Mouse (Mus musculus) megakaryocyte, adult 5-6 weeks (primary cell): ENCODE measurements at regions not wholly inside any gene's neighbourhood (a gene's known extent, or its start where the extent isn't known, plus 50 kb on each side); places are given as distances from the start of the nearest gene placed in this dataset.

Source experiments
- ATAC-seq: 2 replicates; pipeline ENCODE4 v1.8.0; 2016; ENCODE audit warnings: mild to moderate bottlenecking, inconsistent platforms; ENCODE audit not compliant: poor library complexity, severe bottlenecking

DNA sequence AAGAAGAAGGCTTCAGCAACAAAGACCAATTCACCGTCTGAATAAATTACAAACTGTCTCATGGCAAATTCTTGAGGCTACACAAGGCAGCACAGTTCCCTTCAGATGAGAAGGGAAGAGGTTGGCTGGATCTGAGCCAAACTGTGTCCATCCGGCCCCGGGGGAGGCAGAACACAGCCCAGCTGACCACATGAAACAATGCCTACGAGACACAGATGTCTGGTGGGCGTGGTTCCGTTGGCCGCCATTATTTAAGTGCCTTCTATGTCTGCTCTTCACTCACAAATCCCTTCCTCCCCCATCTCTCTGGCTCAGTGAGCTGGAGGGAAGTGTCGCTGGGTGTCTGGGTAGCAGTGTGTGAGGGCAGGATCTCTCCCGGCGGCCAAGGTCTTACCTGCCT, 127.8 kb upstream of the Irf2bp2 start:
- ATAC-seq, result peak; percentile 55

DNA sequence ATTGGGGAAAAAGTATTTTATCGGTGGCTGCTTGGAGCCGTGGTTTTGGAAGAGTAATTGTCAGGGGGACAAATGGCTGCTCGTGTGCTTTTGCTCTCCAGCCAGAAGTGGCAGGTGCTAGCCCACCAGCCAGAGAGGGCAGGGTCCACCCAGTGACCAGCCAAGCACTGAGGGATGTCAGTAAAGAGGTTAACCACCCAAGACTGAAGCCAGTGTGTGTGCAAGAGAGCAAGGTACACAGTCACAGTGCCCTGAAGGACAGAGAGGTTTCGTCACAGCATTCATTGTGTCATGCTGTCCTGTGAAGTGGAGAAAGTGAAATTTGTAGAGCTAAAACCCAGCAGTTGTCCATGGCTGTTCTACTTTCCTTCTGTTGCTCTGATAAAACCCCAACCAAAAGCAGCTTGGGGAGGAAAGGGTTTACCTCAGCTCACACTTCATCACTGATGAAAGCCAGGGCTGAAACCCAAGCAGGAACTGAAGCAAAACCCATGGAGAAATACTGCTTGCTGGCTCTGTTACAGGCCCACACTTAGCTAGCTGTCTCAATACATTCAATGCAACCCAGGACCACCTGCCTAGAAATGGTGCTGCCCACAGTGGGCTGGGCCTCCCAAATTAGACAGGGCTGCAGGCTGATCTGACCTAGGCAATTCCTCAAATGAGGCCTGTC, 126.8 kb upstream of the Irf2bp2 start:
- peak; percentile 81 for ATAC-seq

GRCm38 (mm10) chr8:126719748-126720147, 126.0 kb upstream of the Irf2bp2 start:
- no peak for ATAC-seq

GRCm38 (mm10) chr8:126717652-126718155, 123.9 kb upstream of the Irf2bp2 start:
- no peak for ATAC-seq

DNA sequence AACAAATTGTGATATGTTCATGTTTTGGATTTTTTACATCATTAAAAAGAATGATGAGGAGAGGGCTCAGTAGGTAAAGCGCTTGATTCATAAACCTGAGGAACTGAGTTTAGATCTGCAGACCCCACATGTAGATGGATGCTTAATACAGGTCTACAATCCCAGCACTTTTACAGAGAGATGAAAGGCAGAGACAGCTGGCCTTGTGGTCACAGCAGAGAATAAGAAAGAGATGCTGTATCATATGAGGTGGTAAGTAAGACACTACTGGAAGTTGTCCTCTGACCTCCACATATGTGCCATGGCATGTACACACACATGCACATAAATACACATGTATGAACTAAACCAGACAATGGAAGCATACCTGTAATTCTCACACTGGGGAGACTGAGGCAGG, 121.9 kb upstream of the Irf2bp2 start:
- no peak for ATAC-seq

GRCm38 (mm10) chr8:126713602-126714145, 119.9 kb upstream of the Irf2bp2 start:
- ATAC-seq, result no peak

- no peak for ATAC-seq
Observed at GRCm38 (mm10) chr8:126713181-126713580, 119.4 kb upstream of the Irf2bp2 start.

DNA sequence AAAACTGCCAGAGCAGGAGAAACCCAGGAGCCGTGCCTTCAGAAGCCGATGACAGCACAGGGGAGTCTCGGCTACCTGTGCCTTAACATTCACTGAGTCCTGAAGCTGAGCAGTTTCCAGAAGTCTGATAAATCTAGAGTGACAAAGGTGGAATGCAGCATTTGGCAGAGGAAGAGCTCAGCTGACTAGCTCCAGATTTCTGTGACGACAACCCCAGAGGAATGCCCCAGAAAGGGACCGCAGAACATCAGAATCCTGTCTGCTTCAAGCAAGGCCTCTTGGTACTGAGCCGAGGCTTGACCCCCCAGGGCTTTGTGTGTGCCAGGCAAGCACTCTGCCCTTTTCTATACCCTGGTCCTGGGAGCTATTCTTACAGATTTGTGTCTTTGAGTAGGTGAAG, 119.0 kb upstream of the Irf2bp2 start:
- ATAC-seq, result no peak

GRCm38 (mm10) chr8:126708956-126709355, 115.2 kb upstream of the Irf2bp2 start:
- ATAC-seq, result no peak

- ATAC-seq, result peak; percentile 56
Observed at GRCm38 (mm10) chr8:126707300-126707902, 113.6 kb upstream of the Irf2bp2 start.

DNA sequence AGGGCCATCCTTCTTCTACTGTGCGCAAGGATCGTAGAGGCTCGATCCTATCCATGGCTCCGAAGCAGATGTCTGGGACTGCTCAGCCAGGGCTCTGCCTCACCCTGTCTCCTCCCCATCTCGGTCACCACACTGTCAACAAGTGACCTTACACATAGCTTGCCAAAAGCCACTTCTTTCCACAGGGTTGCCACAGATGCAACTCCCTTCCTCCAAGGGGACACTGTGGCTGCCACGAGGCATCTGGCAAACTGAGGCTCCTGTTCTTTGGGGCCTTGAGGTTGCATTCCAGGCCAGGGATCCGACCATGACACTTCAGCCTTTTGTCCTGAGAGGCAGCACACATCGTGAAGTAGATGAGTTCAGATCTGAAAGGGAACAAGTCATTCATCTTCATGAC, 112.5 kb upstream of the Irf2bp2 start:
- 0 out of 2 replicates have a peak, but pooled peaks have one; percentile 4 for ATAC-seq

DNA sequence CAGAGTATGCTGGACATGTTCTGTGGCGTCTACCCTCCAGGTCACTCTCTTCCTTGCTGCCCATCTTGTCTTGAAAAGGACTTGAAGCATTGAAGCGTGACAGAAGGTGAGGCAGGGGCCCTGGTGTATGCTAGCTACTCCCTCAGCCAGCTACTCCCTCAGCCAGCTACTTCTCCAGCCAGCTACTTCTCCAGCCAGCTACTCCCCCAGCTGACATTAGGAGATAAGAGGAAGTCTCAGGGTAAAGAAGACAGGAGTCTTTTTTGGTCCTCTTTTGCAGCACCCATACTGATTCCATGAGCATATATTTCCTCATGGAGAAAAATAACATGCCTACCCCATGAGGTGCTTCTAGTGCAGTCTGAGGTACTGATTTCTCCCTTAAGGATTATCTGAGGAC, 111.6 kb upstream of the Irf2bp2 start:
- peak; percentile 59 for ATAC-seq

- ATAC-seq, result peak; percentile 11; the same call in 1 of the 2 replicates
Observed at GRCm38 (mm10) chr8:126704706-126705105, 110.9 kb upstream of the Irf2bp2 start.

DNA sequence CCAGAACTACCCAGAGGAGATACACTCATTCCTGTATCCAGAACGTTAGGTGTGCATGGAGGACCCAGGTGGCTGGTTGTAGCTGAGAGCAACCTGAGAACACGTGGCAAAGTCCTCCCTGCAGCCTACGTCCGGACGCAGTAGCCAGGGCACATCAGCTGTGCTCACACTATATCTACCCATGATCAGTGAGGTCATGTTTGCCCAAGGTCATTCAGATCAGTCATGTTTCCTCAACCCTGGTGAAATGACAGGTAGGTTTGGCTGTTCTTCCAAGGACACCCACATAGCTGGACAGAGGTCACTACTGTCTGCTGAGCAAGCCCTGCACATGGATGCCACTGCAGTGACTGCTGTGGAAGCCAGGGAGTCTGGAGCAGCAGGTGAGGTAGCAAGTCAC, 109.8 kb upstream of the Irf2bp2 start:
- ATAC-seq, result no peak

GRCm38 (mm10) chr8:126702294-126702693, 108.5 kb upstream of the Irf2bp2 start:
- peak; percentile 48 for ATAC-seq

GRCm38 (mm10) chr8:126699389-126699775, 105.6 kb upstream of the Irf2bp2 start:
- ATAC-seq, result no peak

GRCm38 (mm10) chr8:126698601-126699388, 105.0 kb upstream of the Irf2bp2 start:
- no peak for ATAC-seq

DNA sequence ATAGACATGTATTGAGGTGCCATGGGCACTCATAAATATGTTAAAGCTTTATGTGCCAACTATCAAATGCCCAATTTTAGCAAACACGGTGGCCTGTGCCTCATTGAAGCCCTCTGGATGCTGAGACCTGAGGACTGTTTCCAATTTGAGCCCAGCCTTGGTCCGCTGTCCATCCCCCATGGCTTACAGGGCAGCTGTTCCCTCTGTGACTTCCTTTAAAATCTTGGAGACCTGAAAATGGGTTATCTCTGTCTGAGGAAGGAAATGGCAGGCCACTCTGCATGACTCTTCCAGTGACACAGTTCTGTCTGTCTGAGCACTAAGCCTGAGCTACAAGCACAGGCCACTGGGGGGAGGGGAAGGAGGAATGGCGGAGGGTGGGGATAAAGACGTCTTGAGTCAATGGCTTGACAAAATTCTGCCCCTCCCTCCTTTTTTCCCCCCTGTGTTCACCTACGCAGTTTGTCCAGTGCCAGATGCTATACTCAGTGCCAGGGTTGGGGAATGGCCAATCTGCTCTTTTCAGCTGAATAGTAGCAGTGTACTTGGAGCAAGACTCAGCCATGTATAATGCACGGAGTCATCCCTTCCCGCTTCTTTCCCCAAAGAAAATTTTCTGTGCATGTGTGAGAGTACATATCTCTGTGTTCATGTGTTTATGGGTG, 102.7 kb upstream of the Irf2bp2 start:
- ATAC-seq, result peak; percentile 20; the same call in 1 of the 2 replicates

DNA sequence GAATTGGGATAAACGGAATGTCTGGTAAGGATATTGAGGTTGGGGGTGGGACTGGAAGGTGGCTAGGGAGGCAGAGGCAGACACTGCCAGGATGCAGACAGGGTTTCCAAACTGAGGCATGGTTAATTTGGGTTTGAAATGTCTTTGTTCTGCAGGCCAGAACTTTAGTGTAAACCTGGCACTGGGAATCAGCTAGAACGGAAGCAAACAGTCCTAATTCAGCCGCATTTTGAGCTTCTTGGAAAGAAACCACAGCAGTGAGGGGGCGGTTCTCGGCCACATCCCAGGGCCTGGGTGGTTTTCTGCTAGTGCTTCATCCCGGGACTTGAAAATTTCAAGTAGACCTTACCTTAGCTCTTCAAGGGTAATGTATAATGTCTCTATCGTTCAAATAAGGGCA, 100.6 kb upstream of the Irf2bp2 start:
- no peak for ATAC-seq

DNA sequence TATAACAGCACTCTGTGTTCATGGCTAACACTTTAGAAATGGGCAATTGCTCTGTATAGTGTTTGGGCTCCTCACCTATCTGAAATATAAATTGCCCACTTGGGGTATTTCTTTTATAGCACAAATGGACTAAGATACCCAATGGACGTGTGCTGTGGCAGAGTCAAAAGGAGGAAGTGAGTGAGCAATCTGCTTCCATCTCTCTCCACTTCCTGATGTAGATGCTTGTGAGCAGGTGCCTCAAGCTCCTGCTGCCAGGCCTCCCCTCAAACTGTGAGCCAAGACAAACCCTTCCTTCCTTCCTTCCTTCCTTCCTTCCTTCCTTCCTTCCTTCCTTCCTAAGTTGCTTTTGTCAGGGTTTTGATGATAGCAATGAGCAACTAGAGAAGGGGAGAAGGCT, 99.9 kb upstream of the Irf2bp2 start:
- ATAC-seq, result peak; percentile 83

DNA sequence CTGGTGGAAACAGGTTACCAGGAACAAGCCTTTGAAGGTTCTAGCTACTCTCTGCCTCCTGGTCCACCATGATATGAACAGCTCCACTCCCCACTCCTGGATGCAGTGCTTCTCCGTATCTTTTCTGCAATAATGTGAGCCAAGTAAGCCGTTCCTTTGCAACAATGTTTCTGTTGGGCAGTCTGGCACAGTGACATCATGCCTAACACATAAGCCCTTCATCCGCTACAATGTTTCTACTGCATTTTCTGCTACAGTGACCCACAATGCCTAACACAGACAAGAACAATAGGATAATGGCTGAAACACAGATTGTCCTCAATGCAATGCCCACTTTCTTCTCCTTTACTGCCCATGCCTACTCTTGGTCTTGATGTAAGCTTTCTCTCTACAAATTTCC, 98.9 kb upstream of the Irf2bp2 start:
- ATAC-seq, result no peak
